Comparison of ENCODE assay signal across 8 mouse cellular contexts in the genomic region with DNA sequence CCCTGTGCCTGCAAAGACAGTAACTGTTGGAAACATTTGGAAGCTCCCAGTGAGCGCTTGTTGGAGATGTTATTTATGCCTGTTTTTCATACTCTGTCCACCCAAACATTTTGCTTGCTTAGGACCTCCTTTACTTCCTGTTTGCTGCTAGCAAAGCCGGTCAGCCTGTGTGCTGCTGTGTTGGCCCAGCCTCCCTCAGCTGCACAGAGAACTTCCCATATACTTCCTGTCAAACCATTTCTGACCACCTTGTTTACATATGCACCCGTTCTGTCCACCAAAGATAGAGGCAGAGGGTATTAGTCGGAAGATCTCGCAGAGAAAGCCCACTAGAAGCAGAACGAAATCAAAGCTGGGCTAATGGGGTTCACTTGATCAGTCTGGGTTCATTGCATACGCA. TPM values are rescaled to one million over a fixed set of nuclear protein-coding genes. Genes with fewer than 3 reads are reported as not detected.
DNase-seq lines count a peak whose midpoint lies in the region; ATAC-seq lines count a peak whose summit lies in the region.
"Had no signal": no experiment of that assay in that cellular context is flagged by ENCODE, and none has a peak within 500 bp of the region (broad histone marks: within the 10 kb centered on the region; RNA-seq: fewer than 3 reads in every experiment).

No protein-coding gene starts in this region.

- intact Hi-C loops in gastrocnemius, postnatal 14 days (cut with DNase I; ENCODE audit: low total_unique reads) = no loop called here

- peak; percentile 86 for DNase-seq in 416B (ENCODE audit: low read depth)
- DNase-seq in CD4-positive, CD25-positive, alpha-beta regulatory T cell, adult 2 months (ENCODE audit: low read depth, low spot score) = peak; percentile 40
- peak; percentile 23 to 45 for DNase-seq in kidney, postnatal 25 days
- DNase-seq in urinary bladder, postnatal 36 days (ENCODE audit: low spot score in 2 of 2) = no peak
- no peak for DNase-seq in left cerebral cortex, adult 11 months (ENCODE audit: low spot score)
- DNase-seq in gastrocnemius, postnatal 14 days = no peak
- DNase-seq: heart, postnatal 36 days had no signal

- peak; percentile 80 for ATAC-seq in megakaryocyte, adult 5-6 weeks (ENCODE audit: poor library complexity, severe bottlenecking)

RNA-seq across cellular contexts. Expression of gene Actr3, which starts 6.2 kb away (rescaled TPM):
- 1,201 and 1,297 TPM in 2 replicates for total RNA-seq in megakaryocyte, adult 5-6 weeks (2015)
- total RNA-seq in megakaryocyte, adult 5-6 weeks (2017) = 1,894 and 2,105 TPM in 2 replicates
- 10 to 100 TPM; 56.2 to 63.8 TPM for total RNA-seq in gastrocnemius, postnatal 14 days (2021)

Comparison
In these comparisons a context has a peak if more than half of its experiments do, and no peak if none do; other contexts are left out.
1. DNase-seq: peak in 416B (single experiment), CD4-positive, CD25-positive, alpha-beta regulatory T cell, adult 2 months (single experiment) and kidney, postnatal 25 days (2 of 2); none in urinary bladder, postnatal 36 days (0 of 2), left cerebral cortex, adult 11 months (single experiment) and gastrocnemius, postnatal 14 days (single experiment).
2. RNA of gene Actr3, which starts 6.2 kb away (total RNA-seq): 1,201 to 2,105 TPM in megakaryocyte, adult 5-6 weeks; 56.2 to 63.8 TPM in gastrocnemius, postnatal 14 days; every median in the first group is over 10 times any median in the second.